Mouse (Mus musculus): ENCODE measurements around the gene Tbca. TPM values are rescaled to one million over a fixed set of nuclear protein-coding genes. Genes with fewer than 3 reads are reported as not detected.

Gene Tbca
- polyA plus RNA-seq, 1 experiment = 16.1 TPM

DNA sequence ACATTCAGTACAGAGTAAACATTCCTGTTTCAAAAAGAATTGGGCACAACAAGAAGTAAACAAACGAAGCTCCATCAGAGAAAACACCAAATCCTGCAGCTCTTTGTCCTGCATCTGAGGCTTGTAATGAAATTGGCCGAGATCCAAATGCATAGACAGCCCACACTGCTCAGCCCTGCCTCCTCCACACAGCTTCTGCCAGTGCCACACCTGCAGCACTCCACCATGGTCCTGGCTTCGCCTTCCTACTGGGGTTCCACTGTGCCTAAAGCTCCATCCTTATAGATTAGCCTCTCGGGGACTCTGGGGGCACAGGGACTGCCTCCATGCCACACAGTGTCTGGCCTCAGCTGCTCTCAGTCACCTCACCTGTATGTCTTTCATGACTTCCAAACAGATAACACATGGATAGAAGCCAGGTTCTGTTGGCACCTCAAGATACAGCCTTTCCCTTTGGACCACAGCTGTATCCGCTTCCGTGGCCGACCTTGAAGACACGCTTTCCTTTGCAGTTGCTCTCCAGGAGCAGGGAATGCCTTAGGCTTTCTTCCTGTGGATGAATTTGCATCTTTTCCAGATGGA, 50.1 kb downstream of the Tbca start:
- WGBS = 86% methylated on average over 8 of the region's 8 CpGs
- TF ChIP-seq CTCF (IDR thresholded peaks at IDR 0.05; ENCODE audit: insufficient read depth, low read length) (no peak), POLR2A (IDR thresholded peaks at IDR 0.05; ENCODE audit: borderline replicate concordance, extremely low read depth, low read depth, low read length) (no peak)
- no peak for DNase-seq
- no peaks in the 10 kb centered on the region for H3K4me1 ChIP-seq (ENCODE audit: control insufficient read depth, insufficient read depth, low read length)
- H3K4me3 ChIP-seq (replicated peaks; ENCODE audit: extremely low read depth, low read depth, low read length) = no peak overlapping the region

GRCm38 (mm10) chr13:94843236-94843635, 54.5 kb downstream of the Tbca start:
- no peaks in the 10 kb centered on the region for H3K4me1 ChIP-seq (ENCODE audit: control insufficient read depth, insufficient read depth, low read length)
- WGBS = 87% methylated on average over 5 of the region's 5 CpGs

GRCm38 (mm10) chr13:94847870-94848269, 59.2 kb downstream of the Tbca start:
- no peak for DNase-seq
- Histone ChIP-seq H3K4me1 (ENCODE audit: control insufficient read depth, insufficient read depth, low read length) (no peaks in the 10 kb centered on the region), H3K4me3 (replicated peaks; ENCODE audit: extremely low read depth, low read depth, low read length) (no peak overlapping the region)
- WGBS = 55% methylated on average over 7 of the region's 7 CpGs
- TF ChIP-seq POLR2A (IDR thresholded peaks at IDR 0.05; ENCODE audit: borderline replicate concordance, extremely low read depth, low read depth, low read length) (no peak), CTCF (IDR thresholded peaks at IDR 0.05; ENCODE audit: insufficient read depth, low read length) (no peak)

More at GRCm38 (mm10) chr13:94843236-94843635, 54.5 kb downstream of the Tbca start:
- no peak overlapping the region for H3K4me3 ChIP-seq (replicated peaks; ENCODE audit: extremely low read depth, low read depth, low read length)
- TF ChIP-seq CTCF (IDR thresholded peaks at IDR 0.05; ENCODE audit: insufficient read depth, low read length) (no peak), POLR2A (IDR thresholded peaks at IDR 0.05; ENCODE audit: borderline replicate concordance, extremely low read depth, low read depth, low read length) (no peak)
- no peak for DNase-seq

DNA sequence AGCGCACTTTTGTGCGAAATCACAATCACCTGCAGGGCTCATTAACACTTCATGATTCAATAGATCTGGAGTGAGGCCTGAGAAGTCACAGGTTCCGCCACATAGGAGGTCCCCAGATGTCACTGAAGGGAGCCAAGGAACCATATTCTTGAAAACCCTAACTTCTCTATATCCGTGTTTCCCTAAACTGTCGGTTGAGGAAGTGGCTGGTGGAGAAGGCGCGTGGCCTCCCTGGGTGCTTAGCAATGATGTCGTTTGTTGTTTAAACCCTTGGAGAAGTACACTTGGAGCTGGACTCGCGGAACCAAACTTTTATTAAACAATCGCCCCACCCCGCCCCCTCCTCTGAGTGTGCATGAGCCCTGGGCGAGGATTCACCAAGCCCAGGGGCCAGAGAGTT, 60.6 kb downstream of the Tbca start:
- DNase-seq = no peak
- 42% methylated on average over 13 of the region's 13 CpGs for WGBS
- TF ChIP-seq POLR2A (IDR thresholded peaks at IDR 0.05; ENCODE audit: borderline replicate concordance, extremely low read depth, low read depth, low read length) (no peak), CTCF (IDR thresholded peaks at IDR 0.05; ENCODE audit: insufficient read depth, low read length) (no peak)
- Histone ChIP-seq H3K4me3 (replicated peaks; ENCODE audit: extremely low read depth, low read depth, low read length) (no peak overlapping the region), H3K4me1 (ENCODE audit: control insufficient read depth, insufficient read depth, low read length) (no peaks in the 10 kb centered on the region)

- no peak for DNase-seq
- WGBS = 76% methylated on average over 8 of the region's 8 CpGs
- Histone ChIP-seq H3K4me3 (replicated peaks; ENCODE audit: extremely low read depth, low read depth, low read length) (no peak overlapping the region), H3K4me1 (ENCODE audit: control insufficient read depth, insufficient read depth, low read length) (no peaks in the 10 kb centered on the region)
- TF ChIP-seq CTCF (IDR thresholded peaks at IDR 0.05; ENCODE audit: insufficient read depth, low read length) (no peak), POLR2A (IDR thresholded peaks at IDR 0.05; ENCODE audit: borderline replicate concordance, extremely low read depth, low read depth, low read length) (no peak)
Measured at GRCm38 (mm10) chr13:94858016-94858575, 69.4 kb downstream of the Tbca start.

DNA sequence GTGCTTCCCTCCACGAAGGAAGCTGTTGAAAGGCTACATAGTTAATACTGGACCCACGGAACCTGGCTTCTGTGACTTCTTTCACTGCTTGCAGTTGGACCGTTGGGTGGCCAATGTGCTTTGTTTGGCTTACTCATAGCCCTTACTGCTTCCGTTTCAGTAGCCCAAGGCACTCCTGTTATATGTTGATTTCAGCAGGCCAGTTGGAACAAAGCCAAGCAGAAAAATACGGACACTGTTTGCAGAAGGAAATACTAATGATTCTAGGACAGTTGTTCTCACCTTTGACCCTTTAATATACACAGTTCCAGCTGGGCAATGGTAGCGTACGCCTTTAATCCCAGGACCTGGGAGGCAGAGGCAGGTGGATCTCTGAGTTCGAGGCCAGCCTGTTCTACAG, 70.5 kb downstream of the Tbca start:
- Histone ChIP-seq H3K4me3 (replicated peaks; ENCODE audit: extremely low read depth, low read depth, low read length) (no peak overlapping the region), H3K4me1 (ENCODE audit: control insufficient read depth, insufficient read depth, low read length) (no peaks in the 10 kb centered on the region)
- 47% methylated on average over 8 of the region's 8 CpGs for WGBS
- TF ChIP-seq CTCF (IDR thresholded peaks at IDR 0.05; ENCODE audit: insufficient read depth, low read length) (no peak), POLR2A (IDR thresholded peaks at IDR 0.05; ENCODE audit: borderline replicate concordance, extremely low read depth, low read depth, low read length) (no peak)
- no peak for DNase-seq

GRCm38 (mm10) chr13:94862491-94863230, 74.0 kb downstream of the Tbca start:
- no peak overlapping the region for H3K4me3 ChIP-seq (replicated peaks; ENCODE audit: extremely low read depth, low read depth, low read length)
- WGBS = 54% methylated on average over 5 of the region's 5 CpGs
- H3K4me1 ChIP-seq (ENCODE audit: control insufficient read depth, insufficient read depth, low read length) = no peaks in the 10 kb centered on the region
- DNase-seq = no peak
- no peak for TF ChIP-seq POLR2A (IDR thresholded peaks at IDR 0.05; ENCODE audit: borderline replicate concordance, extremely low read depth, low read depth, low read length)
- TF ChIP-seq CTCF (IDR thresholded peaks at IDR 0.05; ENCODE audit: insufficient read depth, low read length) = no peak

DNA sequence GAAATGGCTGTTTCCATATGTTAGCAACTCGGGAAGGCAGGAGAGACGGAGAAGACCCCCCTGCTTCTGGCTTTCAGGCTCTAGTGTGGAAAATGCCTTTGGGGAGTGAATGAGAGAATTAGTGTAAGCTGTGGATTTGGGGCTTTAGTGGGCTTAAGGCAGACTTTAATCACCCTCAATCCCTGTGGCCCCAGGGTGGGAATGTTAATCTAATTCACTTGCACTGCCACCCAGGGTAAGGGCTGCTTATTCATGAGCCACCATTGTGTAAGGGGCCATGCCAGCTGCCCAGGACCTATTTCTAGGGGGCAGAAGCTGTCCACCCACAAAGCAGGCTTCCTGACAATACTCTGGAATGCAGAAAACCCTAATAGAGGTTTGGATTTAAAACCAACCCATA, 78.2 kb downstream of the Tbca start:
- WGBS = 39% methylated on average over 2 of the region's 2 CpGs
- Histone ChIP-seq H3K4me3 (replicated peaks; ENCODE audit: extremely low read depth, low read depth, low read length) (no peak overlapping the region), H3K4me1 (ENCODE audit: control insufficient read depth, insufficient read depth, low read length) (no peaks in the 10 kb centered on the region)
- no peak for TF ChIP-seq POLR2A (IDR thresholded peaks at IDR 0.05; ENCODE audit: borderline replicate concordance, extremely low read depth, low read depth, low read length)
- no peak for TF ChIP-seq CTCF (IDR thresholded peaks at IDR 0.05; ENCODE audit: insufficient read depth, low read length)
- no peak for DNase-seq

DNA sequence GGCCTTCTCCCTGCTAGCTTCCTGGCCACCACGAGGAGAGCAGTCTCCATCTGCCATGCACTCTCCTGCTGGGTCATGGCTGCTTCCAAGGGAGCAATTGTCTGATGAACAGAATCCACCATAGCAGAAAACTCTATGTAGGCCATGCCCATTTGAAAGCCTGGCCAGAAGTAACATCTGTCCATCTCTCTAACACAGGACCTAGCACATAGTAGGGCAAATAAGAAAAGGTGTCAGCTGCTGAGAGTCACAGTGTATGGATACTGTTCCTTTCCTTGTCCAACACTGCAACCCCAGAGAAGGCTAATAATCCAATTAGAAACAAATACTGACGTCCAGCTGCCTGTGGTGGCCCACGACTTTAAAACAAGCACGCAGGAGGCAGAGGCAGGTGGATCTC, 79.1 kb downstream of the Tbca start:
- TF ChIP-seq CTCF (IDR thresholded peaks at IDR 0.05; ENCODE audit: insufficient read depth, low read length) = no peak
- no peak for TF ChIP-seq POLR2A (IDR thresholded peaks at IDR 0.05; ENCODE audit: borderline replicate concordance, extremely low read depth, low read depth, low read length)
- no peaks in the 10 kb centered on the region for H3K4me1 ChIP-seq (ENCODE audit: control insufficient read depth, insufficient read depth, low read length)
- 61% methylated on average over 4 of the region's 4 CpGs for WGBS
- no peak for DNase-seq
- H3K4me3 ChIP-seq (replicated peaks; ENCODE audit: extremely low read depth, low read depth, low read length) = no peak overlapping the region

Measured in lung, adult 2 months (tissue).